Mouse (Mus musculus) embryonic facial prominence, embryonic 14.5 days (tissue): ENCODE measurements around the gene Vim. TPM values are rescaled to one million over a fixed set of nuclear protein-coding genes. Genes with fewer than 3 reads are reported as not detected.
A peak's percentile ranks its signal among the peaks of the same experiment; 100 is the strongest.

Experiments used
- ATAC-seq: fragments of 200-750 bp; cut with Nextera tagmentation; 2 replicates; pipeline ENCODE4 v1.8.0; 2017; ENCODE audit warnings: low read depth, moderate number of reproducible peaks, moderate TSS enrichment
- DNase-seq: peaks from one replicate; pipeline ENCODE4 v3.0.0-alpha.2; 2015; ENCODE audit warnings: low spot score
- H3K27ac ChIP-seq: fragments of 300-500 bp; sonication (generic); replicated peaks from 2 replicates; pipeline ENCODE4 v1.5.1; 2014; ENCODE audit warnings: low read depth, mild to moderate bottlenecking, low read length, moderate library complexity
- H3K27me3 ChIP-seq: fragments of 300-500 bp; sonication (generic); replicated peaks from 2 replicates; pipeline ENCODE4 v1.6.1; 2014; ENCODE audit warnings: low read length; ENCODE audit not compliant: control insufficient read depth, insufficient read depth
- H3K36me3 ChIP-seq: fragments of 300-500 bp; sonication (generic); 2 replicates; pipeline ENCODE4 v1.6.1; 2014; ENCODE audit warnings: low read length, mixed read lengths; ENCODE audit not compliant: control insufficient read depth, insufficient read depth
- H3K4me1 ChIP-seq: fragments of 300-500 bp; sonication (generic); 2 replicates; pipeline ENCODE4 v1.6.1; 2014; ENCODE audit warnings: antibody characterized with exemption, low read length; ENCODE audit not compliant: control insufficient read depth, insufficient read depth
- H3K4me2 ChIP-seq: fragments of 300-500 bp; sonication (generic); 2 replicates; pipeline ENCODE4 v1.6.1; 2014; ENCODE audit warnings: low read depth, mild to moderate bottlenecking, low read length, moderate library complexity, mixed read lengths
- H3K4me3 ChIP-seq: fragments of 300-500 bp; sonication (generic); 2 replicates; pipeline ENCODE4 v1.5.1; 2014; ENCODE audit warnings: low read depth, mild to moderate bottlenecking, low read length
- H3K9ac ChIP-seq: fragments of 300-500 bp; sonication (generic); 2 replicates; pipeline ENCODE4 v1.6.1; 2014; ENCODE audit warnings: low read depth, mild to moderate bottlenecking, low read length, moderate library complexity, mixed read lengths
- H3K9me3 ChIP-seq: fragments of 300-500 bp; sonication (generic); 2 replicates; pipeline ENCODE4 v1.6.1; 2016; ENCODE audit warnings: low read length; ENCODE audit not compliant: control insufficient read depth
- WGBS: fragments of 180-500 bp; shearing (Covaris S2); extraction: QIAGEN DNeasy Blood & Tissue Kit; methylation state at CpG from one replicate; pipeline ENCODE4 v1.1.7; 2014; 5-methylcytosine and 5-hydroxymethylcytosine counted together
- polyA plus RNA-seq: library from polyadenylated mRNA; unstranded; fragments of >200 nt; fragmentation: Nextera tagmentation; extraction: Ambion mirVana; gene quantifications from 2 replicates; pipeline ENCODE4 v1.2.1, GENCODE M21; 2014

The Vim gene
- polyA plus RNA-seq, 1 experiment from 2014 or later: 1,248 TPM

GRCm38 (mm10) chr2:13574066-13574800, 506 bp downstream of the Vim start:
- Histone ChIP-seq H3K4me1 (peaks cover 29% of the 10 kb centered on the region), H3K36me3 (peaks cover 28% of the 10 kb centered on the region), H3K9ac (peak overlapping the region; percentile 85), H3K27me3 (no peaks in the 10 kb centered on the region), H3K9me3 (no peaks in the 10 kb centered on the region), H3K4me3 (peak overlapping the region; percentile 90), H3K4me2 (peak overlapping the region; percentile 75), H3K27ac (peak overlapping the region; percentile 98)
- peak; percentile 93 for ATAC-seq
- WGBS: under 1% methylated on average over 46 of the region's 46 CpGs
- DNase-seq: peak; percentile 97

- H3K4me1 ChIP-seq: peaks cover 29% of the 10 kb centered on the region
- peaks cover 33% of the 10 kb centered on the region for H3K36me3 ChIP-seq
- DNase-seq (peak; percentile 66), ATAC-seq (no peak)
- H3K27ac ChIP-seq: peak overlapping the region; percentile 98
- WGBS: under 1% methylated on average over 16 of the region's 21 CpGs
- H3K9ac ChIP-seq: peak overlapping the region; percentile 85
- no peaks in the 10 kb centered on the region for H3K27me3 ChIP-seq
- H3K4me3 ChIP-seq: peak overlapping the region; percentile 90
- H3K4me2 ChIP-seq: peak overlapping the region; percentile 75
- H3K9me3 ChIP-seq: no peaks in the 10 kb centered on the region
These were observed 1.0 kb downstream of the Vim start for GRCm38 (mm10) chr2:13574801-13575150.

GRCm38 (mm10) chr2:13575287-13575801, 1.6 kb downstream of the Vim start:
- Histone ChIP-seq H3K4me1 (peaks cover 29% of the 10 kb centered on the region), H3K9me3 (no peaks in the 10 kb centered on the region), H3K4me2 (peak overlapping the region; percentile 75), H3K36me3 (peaks cover 39% of the 10 kb centered on the region), H3K27ac (peak overlapping the region; percentile 98), H3K4me3 (peak overlapping the region; percentile 90), H3K27me3 (no peaks in the 10 kb centered on the region), H3K9ac (peak overlapping the region; percentile 85)
- DNase-seq: peak; percentile 91
- WGBS: 0% methylated on average over 13 of the region's 13 CpGs
- no peak for ATAC-seq

- peak overlapping the region; percentile 75 for H3K4me2 ChIP-seq
- ATAC-seq: no peak
- no peaks in the 10 kb centered on the region for H3K9me3 ChIP-seq
- H3K4me3 ChIP-seq: peak overlapping the region; percentile 90
- DNase-seq: peak; percentile 78
- H3K9ac ChIP-seq: peak overlapping the region; percentile 85
- H3K4me1 ChIP-seq: peaks cover 29% of the 10 kb centered on the region
- WGBS: 7% methylated on average over 6 of the region's 6 CpGs
- peaks cover 45% of the 10 kb centered on the region for H3K36me3 ChIP-seq
- H3K27ac ChIP-seq: peak overlapping the region; percentile 98
- H3K27me3 ChIP-seq: no peaks in the 10 kb centered on the region
These were observed 2.2 kb downstream of the Vim start for GRCm38 (mm10) chr2:13575926-13576325.

GRCm38 (mm10) chr2:13577399-13577798, 3.7 kb downstream of the Vim start:
- Histone ChIP-seq H3K36me3 (peaks cover 59% of the 10 kb centered on the region), H3K27ac (no peak overlapping the region), H3K4me1 (peaks cover 20% of the 10 kb centered on the region), H3K9ac (no peak overlapping the region), H3K4me3 (0 out of 2 replicates have a peak overlapping the region, but pooled peaks have one; percentile 11), H3K9me3 (no peaks in the 10 kb centered on the region), H3K27me3 (no peaks in the 10 kb centered on the region), H3K4me2 (peak overlapping the region; percentile 36)
- no peak for DNase-seq
- WGBS: 93% methylated on average over 1 of the region's 1 CpGs
- ATAC-seq: no peak

- Histone ChIP-seq H3K9ac (no peak overlapping the region), H3K4me1 (peaks cover 14% of the 10 kb centered on the region), H3K27ac (no peak overlapping the region; the same call in 1 of the 2 replicates), H3K36me3 (peaks cover 68% of the 10 kb centered on the region), H3K4me2 (peak overlapping the region; percentile 28; the same call in 1 of the 2 replicates), H3K4me3 (no peak overlapping the region), H3K27me3 (no peaks in the 10 kb centered on the region), H3K9me3 (no peaks in the 10 kb centered on the region)
- ATAC-seq (no peak), DNase-seq (no peak)
- whole genome bisulfite sequencing: 85% methylated on average over 14 of the region's 14 CpGs
These were observed 4.9 kb downstream of the Vim start for GRCm38 (mm10) chr2:13578473-13579152.

- ATAC-seq (no peak), DNase-seq (no peak)
- no peaks in the 10 kb centered on the region for H3K27me3 ChIP-seq
- no peak overlapping the region for H3K27ac ChIP-seq
- peaks cover 68% of the 10 kb centered on the region for H3K36me3 ChIP-seq
- 93% methylated on average over 8 of the region's 8 CpGs for WGBS
- H3K4me1 ChIP-seq: peaks cover 14% of the 10 kb centered on the region
- no peak overlapping the region for H3K4me3 ChIP-seq
- H3K4me2 ChIP-seq: no peak overlapping the region
- no peaks in the 10 kb centered on the region for H3K9me3 ChIP-seq
- no peak overlapping the region for H3K9ac ChIP-seq
These were observed 5.6 kb downstream of the Vim start for GRCm38 (mm10) chr2:13579315-13579714.

- 69% methylated on average over 11 of the region's 11 CpGs for WGBS
- no peak overlapping the region for H3K27ac ChIP-seq
These were observed 6.3 kb downstream of the Vim start for GRCm38 (mm10) chr2:13579991-13580390.

More at GRCm38 (mm10) chr2:13579991-13580390, 6.3 kb downstream of the Vim start:
- H3K4me3 ChIP-seq: no peak overlapping the region
- no peak for ATAC-seq
- no peaks in the 10 kb centered on the region for H3K27me3 ChIP-seq
- no peak overlapping the region for H3K4me2 ChIP-seq
- H3K4me1 ChIP-seq: peaks cover 14% of the 10 kb centered on the region
- no peak for DNase-seq
- no peaks in the 10 kb centered on the region for H3K9me3 ChIP-seq
- peaks cover 68% of the 10 kb centered on the region for H3K36me3 ChIP-seq
- H3K9ac ChIP-seq: no peak overlapping the region
